Comparison of ENCODE assay signal across 8 mouse cellular contexts in the genomic region with DNA sequence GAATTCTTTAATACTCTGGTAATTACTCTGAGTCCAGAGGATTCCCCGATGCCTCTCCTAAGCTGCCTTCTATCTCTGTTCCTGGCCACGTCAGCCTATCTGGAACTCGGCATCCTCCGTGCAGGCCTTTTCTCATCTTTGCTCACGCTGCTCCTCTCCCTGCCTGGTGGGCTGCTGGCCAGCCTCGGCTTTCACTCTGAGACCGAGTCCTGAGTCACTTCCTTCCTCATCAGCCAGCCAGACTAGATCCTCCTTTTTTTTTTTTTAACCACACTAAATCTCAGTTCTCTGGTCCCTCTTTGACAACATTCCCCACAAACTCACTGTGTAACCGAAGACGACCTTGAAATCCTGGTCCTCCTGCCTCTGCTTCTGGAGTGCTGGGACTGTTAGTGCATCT. TPM values are rescaled to one million over a fixed set of nuclear protein-coding genes. Genes with fewer than 3 reads are reported as not detected.
A peak's percentile ranks its signal among the peaks of the same experiment; 100 is the strongest.
DNase-seq lines count a peak whose midpoint lies in the region; ATAC-seq and TF ChIP-seq lines count a peak whose summit lies in the region.

No protein-coding gene starts in this region.

- peaks cover 15% of the 10 kb centered on the region for H3K4me1 ChIP-seq in limb, embryonic 15.5 days
- H3K4me1 ChIP-seq in limb, embryonic 10.5 days, result peaks cover 11% of the 10 kb centered on the region
- peaks cover 39% of the 10 kb centered on the region for H3K4me1 ChIP-seq in bone marrow macrophage, adult 2 months (ENCODE audit: control insufficient read depth, insufficient read depth, low read length)
- H3K4me1 ChIP-seq in heart, embryonic 16.5 days (ENCODE audit: control insufficient read depth, insufficient read depth, low read length), result peaks cover 13% of the 10 kb centered on the region
- H3K4me1 ChIP-seq in midbrain, embryonic 15.5 days, result peaks cover 8% of the 10 kb centered on the region

- H3K4me3 ChIP-seq in limb, embryonic 15.5 days, result no peak overlapping the region
- H3K4me3 ChIP-seq in limb, embryonic 10.5 days, result no peak overlapping the region
- H3K4me3 ChIP-seq in bone marrow macrophage, adult 2 months (ENCODE audit: insufficient read depth, low read length), result peak overlapping the region; percentile 27
- no peak overlapping the region for H3K4me3 ChIP-seq in heart, embryonic 16.5 days (ENCODE audit: low read length)
- no peak overlapping the region for H3K4me3 ChIP-seq in midbrain, embryonic 15.5 days

- no peaks in the 10 kb centered on the region for H3K9me3 ChIP-seq in limb, embryonic 15.5 days
- no peaks in the 10 kb centered on the region for H3K9me3 ChIP-seq in limb, embryonic 10.5 days (replicated peaks)
- no peaks in the 10 kb centered on the region for H3K9me3 ChIP-seq in heart, embryonic 16.5 days (replicated peaks; ENCODE audit: control insufficient read depth, low read length)
- no peaks in the 10 kb centered on the region for H3K9me3 ChIP-seq in midbrain, embryonic 15.5 days

- H3K27me3 ChIP-seq in limb, embryonic 15.5 days, result no peaks in the 10 kb centered on the region
- 0 out of 2 replicates have a peak, but pooled peaks cover 8% of the 10 kb centered on the region for H3K27me3 ChIP-seq in limb, embryonic 10.5 days (ENCODE audit: low read depth, poor library complexity, severe bottlenecking)
- H3K27me3 ChIP-seq in heart, embryonic 16.5 days (ENCODE audit: control insufficient read depth, insufficient read depth, low read length), result no peaks in the 10 kb centered on the region
- H3K27me3 ChIP-seq in midbrain, embryonic 15.5 days (replicated peaks), result no peaks in the 10 kb centered on the region

- no peak for TF ChIP-seq CTCF in bone marrow macrophage, adult 2 months (IDR thresholded peaks at IDR 0.05; ENCODE audit: low read depth, low read length)

- ATAC-seq in limb, embryonic 15.5 days (ENCODE audit: insufficient number of reproducible peaks, low FRiP score, low TSS enrichment, low read depth), result no peak
- no peak; the same call in 1 of the 2 replicates for ATAC-seq in heart, embryonic 16.5 days (replicated peaks; ENCODE audit: extremely low read depth, insufficient read depth, low FRiP score)
- ATAC-seq in megakaryocyte progenitor cell, adult 5-6 weeks (replicated peaks; ENCODE audit: poor library complexity), result peak; percentile 47
- ATAC-seq in midbrain, embryonic 15.5 days (replicated peaks), result no peak

- H3K4me2 ChIP-seq in limb, embryonic 15.5 days, result no peak overlapping the region
- H3K4me2 ChIP-seq in heart, embryonic 16.5 days (ENCODE audit: low read depth, low read length), result no peak overlapping the region
- no peak overlapping the region for H3K4me2 ChIP-seq in midbrain, embryonic 15.5 days

- peaks cover 20% of the 10 kb centered on the region; the same call in 1 of the 2 replicates for H3K36me3 ChIP-seq in limb, embryonic 15.5 days
- H3K36me3 ChIP-seq in limb, embryonic 10.5 days, result peaks cover 59% of the 10 kb centered on the region
- H3K36me3 ChIP-seq in heart, embryonic 16.5 days (ENCODE audit: control insufficient read depth, insufficient read depth), result 0 out of 2 replicates have a peak, but pooled peaks cover 2% of the 10 kb centered on the region
- H3K36me3 ChIP-seq in midbrain, embryonic 15.5 days (replicated peaks), result no peaks in the 10 kb centered on the region

- TF ChIP-seq POLR2A in bone marrow macrophage, adult 2 months (IDR thresholded peaks at IDR 0.05; ENCODE audit: borderline replicate concordance, low read depth, low read length), result no peak

- no peak for DNase-seq in limb, embryonic 10.5 days (ENCODE audit: low spot score)
- DNase-seq in embryo, embryonic 9.5 days (ENCODE audit: extremely low spot score), result no peak
- no peak for DNase-seq in cerebellum, postnatal 36 days

- H3K27ac ChIP-seq in limb, embryonic 15.5 days, result 0 out of 2 replicates have a peak overlapping the region, but pooled peaks have one; percentile 12
- H3K27ac ChIP-seq in limb, embryonic 10.5 days, result no peak overlapping the region
- peak overlapping the region; percentile 69 for H3K27ac ChIP-seq in bone marrow macrophage, adult 2 months (ENCODE audit: insufficient read depth, low read depth, low read length)
- peak overlapping the region; percentile 69; the same call in 1 of the 2 replicates for H3K27ac ChIP-seq in heart, embryonic 16.5 days (ENCODE audit: low read length)
- H3K27ac ChIP-seq in midbrain, embryonic 15.5 days, result no peak overlapping the region

- WGBS in limb, embryonic 15.5 days, result 64% methylated on average over 9 of the region's 9 CpGs
- WGBS in limb, embryonic 10.5 days, result 87% methylated on average over 9 of the region's 9 CpGs
- 47% methylated on average over 9 of the region's 9 CpGs for WGBS in heart, embryonic 16.5 days
- WGBS in midbrain, embryonic 15.5 days, result 78% methylated on average over 9 of the region's 9 CpGs

- no peak overlapping the region for H3K9ac ChIP-seq in limb, embryonic 15.5 days
- H3K9ac ChIP-seq in heart, embryonic 16.5 days (ENCODE audit: low read length), result 0 out of 2 replicates have a peak overlapping the region, but pooled peaks have one; percentile 7
- no peak overlapping the region for H3K9ac ChIP-seq in midbrain, embryonic 15.5 days

RNA-seq across cellular contexts. Expression of gene E2f2, which starts 13.2 kb away (rescaled TPM):
- polyA plus RNA-seq in limb, embryonic 15.5 days (2015; fragmentation: Nextera tagmentation; extraction: Ambion mirVana), result 10.0 and 14.5 TPM in 2 replicates
- 6.4 and 7.3 TPM in 2 replicates for polyA plus RNA-seq in limb, embryonic 10.5 days (2016; fragmentation: Nextera tagmentation; extraction: Ambion mirVana)
- 20.0 and 20.8 TPM in 2 replicates for polyA plus RNA-seq in bone marrow macrophage, adult 2 months (2012; ENCODE audit: insufficient read depth, insufficient read length, missing spikeins)
- 8.6 and 11.0 TPM in 2 replicates for polyA plus RNA-seq in heart, embryonic 16.5 days (2015; fragmentation: Nextera tagmentation; extraction: Ambion mirVana)
- total RNA-seq in megakaryocyte progenitor cell, adult 5-6 weeks (2015), result 5.6 and 7.5 TPM in 2 replicates
- 5.9 and 6.1 TPM in 2 replicates for total RNA-seq in megakaryocyte progenitor cell, adult 5-6 weeks (2017)
- 2.2 and 2.3 TPM in 2 replicates for polyA plus RNA-seq in midbrain, embryonic 15.5 days (2015; fragmentation: Nextera tagmentation; extraction: Ambion mirVana)

RNA-seq across cellular contexts. Expression of gene Asap3, which starts 20.8 kb away (rescaled TPM):
- polyA plus RNA-seq in limb, embryonic 15.5 days (2015; fragmentation: Nextera tagmentation; extraction: Ambion mirVana), result 15.4 and 19.0 TPM in 2 replicates
- polyA plus RNA-seq in limb, embryonic 10.5 days (2016; fragmentation: Nextera tagmentation; extraction: Ambion mirVana), result 2.3 and 3.7 TPM in 2 replicates
- polyA plus RNA-seq in bone marrow macrophage, adult 2 months (2012; ENCODE audit: insufficient read depth, insufficient read length, missing spikeins), result 0.37 and 0.78 TPM in 2 replicates
- 2.8 and 3.8 TPM in 2 replicates for polyA plus RNA-seq in heart, embryonic 16.5 days (2015; fragmentation: Nextera tagmentation; extraction: Ambion mirVana)
- not detected in 2 replicates for total RNA-seq in megakaryocyte progenitor cell, adult 5-6 weeks (2015)
- not detected in 2 replicates for total RNA-seq in megakaryocyte progenitor cell, adult 5-6 weeks (2017)
- 5.1 and 5.2 TPM in 2 replicates for polyA plus RNA-seq in midbrain, embryonic 15.5 days (2015; fragmentation: Nextera tagmentation; extraction: Ambion mirVana)

RNA-seq across cellular contexts. Expression of gene Id3, which starts 42.1 kb away (rescaled TPM):
- polyA plus RNA-seq in limb, embryonic 15.5 days (2015; fragmentation: Nextera tagmentation; extraction: Ambion mirVana), result 488 and 490 TPM in 2 replicates
- polyA plus RNA-seq in limb, embryonic 10.5 days (2016; fragmentation: Nextera tagmentation; extraction: Ambion mirVana), result 375 and 475 TPM in 2 replicates
- polyA plus RNA-seq in bone marrow macrophage, adult 2 months (2012; ENCODE audit: insufficient read depth, insufficient read length, missing spikeins), result 7.7 and 8.4 TPM in 2 replicates
- polyA plus RNA-seq in heart, embryonic 16.5 days (2015; fragmentation: Nextera tagmentation; extraction: Ambion mirVana), result 218 and 262 TPM in 2 replicates
- total RNA-seq in megakaryocyte progenitor cell, adult 5-6 weeks (2015), result 0.44 and 1.4 TPM in 2 replicates
- total RNA-seq in megakaryocyte progenitor cell, adult 5-6 weeks (2017), result 1.0 and 2.4 TPM in 2 replicates
- 127 and 151 TPM in 2 replicates for polyA plus RNA-seq in midbrain, embryonic 15.5 days (2015; fragmentation: Nextera tagmentation; extraction: Ambion mirVana)

Comparison
In these comparisons a context has a peak if more than half of its experiments do, and no peak if none do; other contexts are left out.
1. H3K27ac ChIP-seq: peak in limb, embryonic 15.5 days (single experiment), bone marrow macrophage, adult 2 months (single experiment) and heart, embryonic 16.5 days (single experiment); none in limb, embryonic 10.5 days (single experiment) and midbrain, embryonic 15.5 days (single experiment).
2. RNA of gene Id3, which starts 42.1 kb away (polyA plus RNA-seq): 488 to 490 TPM in limb, embryonic 15.5 days, 375 to 475 TPM in limb, embryonic 10.5 days, 218 to 262 TPM in heart, embryonic 16.5 days and 127 to 151 TPM in midbrain, embryonic 15.5 days; 7.7 to 8.4 TPM in bone marrow macrophage, adult 2 months; every median in the first group is over 10 times any median in the second.